Mouse (Mus musculus): ENCODE measurements around the gene Dlg2. TPM values are rescaled to one million over a fixed set of nuclear protein-coding genes. Genes with fewer than 3 reads are reported as not detected.

Gene Dlg2
- total RNA-seq, 2 experiments from 2014 or later: 61.2 to 113 TPM

- DNase-seq (ENCODE audit: low spot score in 2 of 2): no peak
These were observed 1686.7 kb downstream of the Dlg2 start for GRCm38 (mm10) chr7:92163150-92163549.

GRCm38 (mm10) chr7:92164316-92164715, 1687.8 kb downstream of the Dlg2 start:
- no peak for DNase-seq (ENCODE audit: low spot score in 2 of 2)

- no peak for DNase-seq (ENCODE audit: low spot score in 2 of 2)
These were observed 1688.5 kb downstream of the Dlg2 start for GRCm38 (mm10) chr7:92164875-92165518.

- no peak for DNase-seq (ENCODE audit: low spot score in 2 of 2)
These were observed 1703.6 kb downstream of the Dlg2 start for GRCm38 (mm10) chr7:92180029-92180428.

- DNase-seq (ENCODE audit: low spot score in 2 of 2): peak in 1 of 2 experiments; percentile 18
These were observed 1704.4 kb downstream of the Dlg2 start for GRCm38 (mm10) chr7:92180591-92181587.

GRCm38 (mm10) chr7:92181959-92182612, 1705.6 kb downstream of the Dlg2 start:
- DNase-seq (ENCODE audit: low spot score in 2 of 2): no peak

GRCm38 (mm10) chr7:92184371-92185059, 1708.0 kb downstream of the Dlg2 start:
- no peak for DNase-seq (ENCODE audit: low spot score in 2 of 2)

- DNase-seq (ENCODE audit: low spot score in 2 of 2): no peak
These were observed 1709.9 kb downstream of the Dlg2 start for GRCm38 (mm10) chr7:92186341-92186740.

- no peak for DNase-seq (ENCODE audit: low spot score in 2 of 2)
These were observed 1712.7 kb downstream of the Dlg2 start for GRCm38 (mm10) chr7:92189149-92189548.

GRCm38 (mm10) chr7:92196004-92196403, 1719.5 kb downstream of the Dlg2 start:
- DNase-seq (ENCODE audit: low spot score in 2 of 2): no peak

- DNase-seq (ENCODE audit: low spot score in 2 of 2): no peak
These were observed 1721.1 kb downstream of the Dlg2 start for GRCm38 (mm10) chr7:92197621-92198020.

- no peak for DNase-seq (ENCODE audit: low spot score in 2 of 2)
These were observed 1722.7 kb downstream of the Dlg2 start for GRCm38 (mm10) chr7:92199131-92199530.

- DNase-seq (ENCODE audit: low spot score in 2 of 2): no peak
These were observed 1734.2 kb downstream of the Dlg2 start for GRCm38 (mm10) chr7:92210701-92211100.

GRCm38 (mm10) chr7:92213751-92214150, 1737.3 kb downstream of the Dlg2 start:
- DNase-seq (ENCODE audit: low spot score in 2 of 2): no peak

GRCm38 (mm10) chr7:92218171-92218570, 1741.7 kb downstream of the Dlg2 start:
- DNase-seq (ENCODE audit: low spot score in 2 of 2): no peak

GRCm38 (mm10) chr7:92220619-92221018, 1744.1 kb downstream of the Dlg2 start:
- DNase-seq (ENCODE audit: low spot score in 2 of 2): no peak

- no peak for DNase-seq (ENCODE audit: low spot score in 2 of 2)
These were observed 1758.2 kb downstream of the Dlg2 start for GRCm38 (mm10) chr7:92234476-92235202.

GRCm38 (mm10) chr7:92235541-92236031, 1759.1 kb downstream of the Dlg2 start:
- no peak for DNase-seq (ENCODE audit: low spot score in 2 of 2)

GRCm38 (mm10) chr7:92240908-92241307, 1764.4 kb downstream of the Dlg2 start:
- no peak for DNase-seq (ENCODE audit: low spot score in 2 of 2)

- no peak for DNase-seq (ENCODE audit: low spot score in 2 of 2)
These were observed 1771.1 kb downstream of the Dlg2 start for GRCm38 (mm10) chr7:92247594-92247993.

Data from adrenal gland, adult 18-20 months (tissue).